In the genomic region with DNA sequence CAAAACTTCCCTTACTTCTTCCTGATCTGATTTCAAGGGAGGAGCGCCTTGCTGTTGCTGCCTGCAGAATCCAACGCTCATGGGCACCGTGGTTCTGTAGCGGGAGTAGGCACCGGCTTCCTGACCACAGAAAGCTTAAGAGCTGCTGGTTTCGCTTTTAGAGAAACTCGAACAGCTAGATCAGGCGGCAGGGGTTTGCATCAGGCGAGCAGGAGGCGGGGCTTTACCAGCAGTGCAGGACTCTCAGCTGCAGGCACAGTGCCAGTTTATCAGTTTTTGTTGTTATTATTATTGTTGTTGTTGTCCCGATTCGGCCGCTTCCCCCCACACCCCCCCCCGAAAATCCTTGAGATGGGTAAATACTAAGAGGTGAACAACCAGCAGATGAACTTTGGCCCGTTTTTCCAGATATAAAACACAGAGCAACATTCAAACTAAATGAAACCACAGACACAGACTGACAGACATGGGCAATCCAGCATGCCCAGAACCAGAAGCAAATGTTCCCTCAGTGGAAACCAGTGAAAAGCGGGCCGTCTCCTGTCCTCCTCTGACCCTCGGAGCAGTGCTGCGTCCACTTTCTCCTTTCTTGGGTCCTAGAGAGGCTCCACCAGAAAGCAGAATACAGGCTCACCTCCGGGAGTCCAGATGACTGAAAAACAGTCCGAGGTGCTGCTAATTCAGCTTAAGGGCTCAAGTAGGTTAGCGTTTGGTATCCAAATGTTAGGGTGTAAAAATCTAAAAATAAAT, we compare ENCODE assay signal across 8 mouse cellular contexts. TPM values are rescaled to one million over a fixed set of nuclear protein-coding genes. Genes with fewer than 3 reads are reported as not detected.
DNase-seq lines count a peak whose midpoint lies in the region; ATAC-seq lines count a peak whose summit lies in the region.

Apobec1 (minus strand) TSS at position 203 of the 750 bp plus-strand sequence.

- H3K36me3 ChIP-seq in embryonic facial prominence, embryonic 12.5 days = no peaks in the 10 kb centered on the region
- no peaks in the 10 kb centered on the region for H3K36me3 ChIP-seq in limb, embryonic 11.5 days (ENCODE audit: control insufficient read depth, insufficient read depth, low read length)
- H3K36me3 ChIP-seq in midbrain, embryonic 13.5 days = no peaks in the 10 kb centered on the region

- H3K27ac ChIP-seq in embryonic facial prominence, embryonic 12.5 days = peak within 1 kb of the TSS; percentile 47; the same call in 1 of the 2 replicates
- no peak within 1 kb of the TSS for H3K27ac ChIP-seq in limb, embryonic 11.5 days (replicated peaks; ENCODE audit: low read depth, low read length)
- peak within 1 kb of the TSS; percentile 11; the same call in 1 of the 2 replicates for H3K27ac ChIP-seq in midbrain, embryonic 13.5 days

- H3K4me3 ChIP-seq in embryonic facial prominence, embryonic 12.5 days = peak within 1 kb of the TSS; percentile 41
- H3K4me3 ChIP-seq in limb, embryonic 11.5 days (ENCODE audit: low read depth, low read length) = peak within 1 kb of the TSS; percentile 29
- H3K4me3 ChIP-seq in midbrain, embryonic 13.5 days (replicated peaks) = peak within 1 kb of the TSS; percentile 38

- peak; percentile 39; the same call in 1 of the 2 replicates for ATAC-seq in embryonic facial prominence, embryonic 12.5 days (ENCODE audit: insufficient number of reproducible peaks, insufficient read depth, low FRiP score, low TSS enrichment)
- ATAC-seq in limb, embryonic 11.5 days (ENCODE audit: insufficient number of reproducible peaks, low FRiP score, low TSS enrichment, low read depth) = peak; percentile 61; the same call in 1 of the 2 replicates
- ATAC-seq in midbrain, embryonic 13.5 days = peak; percentile 64

- 5% methylated on average over 22 of the region's 22 CpGs for WGBS in embryonic facial prominence, embryonic 12.5 days
- WGBS in limb, embryonic 11.5 days = 10% methylated on average over 22 of the region's 22 CpGs
- 7% methylated on average over 22 of the region's 22 CpGs for WGBS in midbrain, embryonic 13.5 days

- no peaks in the 10 kb centered on the region for H3K4me1 ChIP-seq in embryonic facial prominence, embryonic 12.5 days
- no peaks in the 10 kb centered on the region for H3K4me1 ChIP-seq in limb, embryonic 11.5 days (ENCODE audit: control insufficient read depth, insufficient read depth, low read length)
- peaks cover 5% of the 10 kb centered on the region; the same call in 1 of the 2 replicates for H3K4me1 ChIP-seq in midbrain, embryonic 13.5 days (replicated peaks)

- H3K9me3 ChIP-seq in embryonic facial prominence, embryonic 12.5 days = no peaks in the 10 kb centered on the region
- no peaks in the 10 kb centered on the region for H3K9me3 ChIP-seq in limb, embryonic 11.5 days (ENCODE audit: control insufficient read depth, low read length)
- no peaks in the 10 kb centered on the region for H3K9me3 ChIP-seq in midbrain, embryonic 13.5 days

- H3K9ac ChIP-seq in embryonic facial prominence, embryonic 12.5 days = peak within 1 kb of the TSS; percentile 36
- peak within 1 kb of the TSS; percentile 48 for H3K9ac ChIP-seq in limb, embryonic 11.5 days (ENCODE audit: low read length)
- H3K9ac ChIP-seq in midbrain, embryonic 13.5 days (replicated peaks) = peak within 1 kb of the TSS; percentile 55; the same call in 1 of the 2 replicates

- H3K27me3 ChIP-seq in embryonic facial prominence, embryonic 12.5 days = no peaks in the 10 kb centered on the region
- H3K27me3 ChIP-seq in limb, embryonic 11.5 days (ENCODE audit: control insufficient read depth, insufficient read depth, low read length) = no peaks in the 10 kb centered on the region
- no peaks in the 10 kb centered on the region for H3K27me3 ChIP-seq in midbrain, embryonic 13.5 days

- H3K4me2 ChIP-seq in embryonic facial prominence, embryonic 12.5 days (replicated peaks) = peak within 1 kb of the TSS; percentile 53
- H3K4me2 ChIP-seq in limb, embryonic 11.5 days (ENCODE audit: low read depth, severe bottlenecking) = peak within 1 kb of the TSS; percentile 50
- peak within 1 kb of the TSS; percentile 62 for H3K4me2 ChIP-seq in midbrain, embryonic 13.5 days (replicated peaks)

- DNase-seq in cerebellum, adult 18-20 months = peak; percentile 13 to 24
- no peak for DNase-seq in cerebellum, adult 11 months
- DNase-seq in heart, adult 11 months = peak; percentile 99
- peak; percentile 79 for DNase-seq in kidney, adult 18-20 months
- peak; percentile 74 for DNase-seq in limb, embryonic 11.5 days (ENCODE audit: low spot score)
- peak; percentile 73 for DNase-seq in spleen, adult 12 weeks (ENCODE audit: low spot score)

RNA-seq across cellular contexts. Expression of gene Apobec1, which starts in this region (rescaled TPM):
- 1.7 and 2.0 TPM in 2 replicates for polyA plus RNA-seq in embryonic facial prominence, embryonic 12.5 days (2016; fragmentation: Nextera tagmentation; extraction: Ambion mirVana)
- polyA plus RNA-seq in limb, embryonic 11.5 days (2014; fragmentation: Nextera tagmentation; extraction: Ambion mirVana) = 0.79 and 1.7 TPM in 2 replicates
- polyA plus RNA-seq in midbrain, embryonic 13.5 days (2015; fragmentation: Nextera tagmentation; extraction: Ambion mirVana) = 1.9 and 2.9 TPM in 2 replicates
